Mouse (Mus musculus) inflammation-experienced regulatory T-cells, adult 6 months (primary cell): ENCODE data around the gene Schip1. TPM values are rescaled to one million over a fixed set of nuclear protein-coding genes. Genes with fewer than 3 reads are reported as not detected.
A peak's percentile ranks its signal among the peaks of the same experiment; 100 is the strongest.

Source experiments
- ATAC-seq: one replicate; pipeline ENCODE4 v1.8.0; 2017
- polyA plus RNA-seq, 3 experiments: library from polyadenylated mRNA; unstranded; fragments of 100-300 nt; shearing (Covaris generic); gene quantifications; one replicate each; pipeline ENCODE4 v1.2.1; 2017

The Schip1 gene
- polyA plus RNA-seq, 3 experiments from 2014 or later, result 0.18 TPM; not detected in 2

DNA sequence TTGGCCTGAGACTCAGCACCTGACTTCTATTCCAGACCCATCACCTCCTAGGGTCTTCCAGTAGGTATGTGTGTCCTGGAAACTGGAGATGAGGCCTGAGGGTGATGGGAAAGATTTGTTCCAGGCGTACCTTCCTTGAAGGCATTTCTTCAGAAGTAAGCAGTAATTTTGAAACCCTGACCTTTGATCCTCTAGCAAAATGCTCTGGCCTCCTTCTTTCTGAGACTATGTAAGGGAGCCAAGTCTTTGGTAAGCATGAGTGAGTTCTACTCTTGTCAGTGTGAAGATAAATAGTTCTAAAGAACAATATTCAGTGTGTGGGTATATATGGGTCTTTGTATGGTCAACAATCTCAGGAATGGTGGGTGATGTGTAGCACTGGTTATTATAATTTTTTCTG is 65.8 kb downstream of the Schip1 start:
- no peak for ATAC-seq

GRCm38 (mm10) chr3:68138833-68139627 is 74.4 kb downstream of the Schip1 start:
- no peak for ATAC-seq

GRCm38 (mm10) chr3:68150688-68151087 is 86.1 kb downstream of the Schip1 start:
- ATAC-seq, result no peak

DNA sequence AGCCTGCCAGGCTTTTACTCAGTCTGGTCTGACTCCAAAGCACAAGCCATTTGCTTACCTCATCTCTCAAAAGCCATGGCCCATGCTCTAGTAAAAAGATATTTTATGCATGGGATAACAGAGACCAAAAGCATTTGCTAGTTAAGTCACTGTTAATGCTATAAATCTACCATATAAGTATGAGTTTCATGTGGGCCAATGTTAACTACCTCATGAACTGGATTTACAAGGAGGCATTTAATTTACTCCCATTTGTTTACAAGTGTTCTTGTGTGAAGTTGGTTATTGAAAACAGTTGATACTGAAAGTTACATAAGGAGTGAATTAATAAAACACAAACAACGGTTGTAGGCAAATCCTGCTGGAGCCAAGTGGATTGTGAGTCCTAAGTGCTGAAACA is 95.6 kb downstream of the Schip1 start:
- ATAC-seq, result no peak

DNA sequence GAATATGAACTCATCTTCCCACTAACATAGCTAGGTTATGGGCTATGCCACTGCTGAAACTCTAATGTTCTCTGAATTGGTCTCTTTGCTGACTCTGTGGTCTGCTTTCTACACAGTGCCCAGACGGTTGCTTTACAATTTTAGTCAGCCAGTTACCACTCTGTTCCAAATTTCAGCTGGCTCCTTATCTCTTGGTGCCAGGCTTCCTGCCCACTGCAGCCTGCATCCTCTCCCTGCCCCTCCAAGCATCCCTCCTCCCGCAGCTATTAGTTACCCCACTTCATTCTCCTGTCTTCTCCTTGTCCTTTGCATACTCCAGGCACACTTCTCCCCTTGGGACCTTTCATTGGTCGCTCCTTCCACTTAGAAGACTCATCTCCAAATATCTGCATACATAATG is 96.2 kb downstream of the Schip1 start:
- no peak for ATAC-seq

DNA sequence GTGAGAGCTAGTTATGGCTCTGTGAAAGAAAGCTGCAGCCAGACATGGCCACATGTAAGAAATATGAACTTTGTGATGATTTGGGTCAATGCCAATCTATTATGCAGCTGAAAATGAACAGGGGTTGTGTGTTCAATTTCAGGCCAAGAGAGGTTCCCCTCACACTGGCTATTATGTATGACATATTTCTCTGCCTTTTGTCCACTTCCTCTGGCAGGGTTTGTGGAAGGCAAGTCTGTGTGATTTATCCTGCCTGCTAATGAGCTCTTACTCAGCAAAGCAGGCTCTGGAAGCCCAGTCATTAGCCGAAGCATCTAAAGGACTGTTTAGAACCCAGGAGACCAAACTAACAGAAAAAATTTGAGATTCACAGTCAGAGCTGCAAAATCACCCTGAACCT is 113.6 kb downstream of the Schip1 start:
- ATAC-seq, result no peak

DNA sequence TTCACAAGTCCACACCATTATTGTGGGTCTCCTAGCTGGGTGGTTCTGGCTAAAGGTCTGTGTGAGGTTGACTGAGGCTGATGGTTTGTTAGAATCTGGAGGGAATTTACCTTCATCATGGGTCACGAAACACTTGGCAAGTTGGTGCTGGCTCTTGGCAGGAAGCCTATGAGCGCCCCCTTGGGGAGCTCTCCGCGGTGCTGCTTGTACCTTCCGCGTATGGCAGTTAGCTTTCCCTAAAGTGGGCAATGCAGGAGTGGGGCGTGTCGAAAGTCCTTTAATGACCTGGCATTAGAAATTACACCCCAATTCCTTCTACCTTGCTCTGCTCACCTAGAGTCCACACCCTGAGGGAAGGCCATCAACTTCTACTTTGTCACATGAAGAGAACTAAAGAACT is 122.9 kb downstream of the Schip1 start:
- ATAC-seq, result no peak

DNA sequence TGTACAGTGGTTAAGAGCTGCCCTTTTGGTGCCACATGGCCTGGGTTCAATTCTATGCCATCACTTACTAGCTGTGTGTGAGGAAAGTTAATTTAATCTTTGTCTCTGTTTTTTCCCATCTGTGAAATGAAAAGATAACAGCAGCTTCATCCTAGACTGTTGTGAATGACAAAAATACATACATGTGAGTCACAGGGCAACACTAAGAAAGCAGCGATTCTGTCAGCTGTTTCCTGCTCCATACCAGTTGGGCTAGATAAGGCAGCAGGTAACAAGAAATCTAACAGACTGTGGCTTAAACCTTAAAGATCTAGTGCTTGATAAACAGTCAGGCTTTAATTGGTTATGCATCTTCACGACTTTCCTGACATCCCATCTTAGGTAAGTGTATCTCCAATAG is 124.5 kb downstream of the Schip1 start:
- no peak for ATAC-seq

- ATAC-seq, result no peak
These were observed 132.3 kb downstream of the Schip1 start for GRCm38 (mm10) chr3:68196933-68197332.

- ATAC-seq, result no peak
These were observed 136.6 kb downstream of the Schip1 start for GRCm38 (mm10) chr3:68201214-68201613.

- no peak for ATAC-seq
These were observed 137.7 kb downstream of the Schip1 start for GRCm38 (mm10) chr3:68202162-68202902.

DNA sequence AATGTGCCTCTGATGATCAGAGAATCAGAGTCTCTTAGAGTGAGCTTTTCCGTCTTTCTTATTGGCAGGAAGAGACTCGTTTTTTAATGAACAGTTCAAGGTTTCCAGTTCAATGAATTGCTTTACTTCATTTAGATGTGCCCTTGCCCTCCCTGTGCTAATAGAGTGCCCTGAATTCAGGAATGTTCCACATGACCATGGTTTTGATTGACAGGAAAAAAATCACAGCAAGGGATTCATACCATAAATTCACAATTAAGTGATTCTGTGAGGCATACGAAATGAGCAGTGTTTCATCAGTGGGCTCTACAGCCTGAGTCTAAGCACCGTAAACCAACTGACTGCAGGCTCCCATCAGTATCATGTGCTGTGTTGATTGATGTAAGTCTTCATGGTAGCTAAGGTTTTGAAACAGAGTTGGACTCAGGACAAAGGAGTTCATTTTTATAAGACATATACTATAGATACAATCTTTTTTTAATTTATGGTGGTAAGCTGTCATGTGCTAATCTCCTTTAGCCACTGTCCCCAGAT is 139.4 kb downstream of the Schip1 start:
- no peak for ATAC-seq

DNA sequence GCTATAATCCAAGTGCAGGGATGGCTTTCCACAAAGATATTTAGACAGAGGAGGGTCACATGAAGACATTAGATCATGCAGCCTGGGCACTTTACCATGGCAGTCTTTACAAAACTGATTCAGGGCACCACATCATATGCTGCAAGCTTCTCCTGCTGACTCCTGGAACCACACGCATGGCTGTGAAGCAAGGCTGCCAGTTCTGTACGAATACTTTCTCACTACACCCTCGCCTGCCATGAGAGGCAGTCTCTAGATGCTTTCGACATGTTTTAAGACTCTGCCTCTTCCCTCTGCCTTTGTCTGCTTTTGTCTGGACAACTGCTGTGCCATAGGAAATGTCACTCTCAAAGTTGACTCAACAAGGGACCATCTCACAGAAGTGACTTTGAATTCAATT is 145.8 kb downstream of the Schip1 start:
- no peak for ATAC-seq

GRCm38 (mm10) chr3:68221452-68221851 is 156.8 kb downstream of the Schip1 start:
- no peak for ATAC-seq

- ATAC-seq, result peak; percentile 54
These were observed 175.3 kb downstream of the Schip1 start for GRCm38 (mm10) chr3:68239887-68240286.

DNA sequence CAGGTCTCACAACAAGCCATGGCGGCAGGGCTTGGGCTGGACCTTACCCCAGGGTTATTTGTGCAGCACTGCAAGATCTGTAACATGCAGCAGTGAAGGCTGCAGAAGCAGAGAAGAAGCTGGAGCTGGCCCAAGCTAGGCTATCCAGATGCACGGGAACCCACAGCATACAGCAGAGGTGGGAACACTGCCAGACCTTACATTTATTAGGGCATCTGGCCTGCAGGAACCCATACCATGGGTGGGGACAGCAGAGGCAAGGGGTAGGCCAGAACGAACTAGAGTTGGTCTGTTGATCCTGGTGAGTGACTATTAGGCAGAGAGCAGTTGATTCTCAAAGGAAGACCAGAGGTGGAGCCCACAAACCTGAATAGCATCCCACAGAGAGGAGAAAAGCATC is 178.6 kb downstream of the Schip1 start:
- ATAC-seq, result no peak

DNA sequence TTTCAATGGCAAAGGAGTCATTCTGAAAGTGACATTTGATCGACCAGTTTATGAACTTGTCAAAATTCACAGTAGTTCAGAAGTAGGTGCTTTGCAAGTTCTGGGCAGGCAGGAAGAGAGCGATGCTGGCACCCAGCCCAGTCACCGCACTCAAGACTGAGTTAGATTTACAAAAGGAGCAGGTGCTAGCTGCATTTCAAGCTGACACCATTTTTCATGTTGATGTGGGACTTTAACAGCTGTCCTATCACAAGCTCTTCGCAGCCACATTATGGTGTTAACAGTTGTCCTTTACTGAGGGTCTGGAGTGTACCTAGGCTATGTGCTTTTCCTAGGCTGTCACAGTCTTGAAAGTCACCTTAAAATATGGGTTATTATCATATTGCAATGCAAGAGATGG is 181.6 kb downstream of the Schip1 start:
- ATAC-seq, result no peak

- ATAC-seq, result no peak
These were observed 186.0 kb downstream of the Schip1 start for GRCm38 (mm10) chr3:68250589-68250988.

DNA sequence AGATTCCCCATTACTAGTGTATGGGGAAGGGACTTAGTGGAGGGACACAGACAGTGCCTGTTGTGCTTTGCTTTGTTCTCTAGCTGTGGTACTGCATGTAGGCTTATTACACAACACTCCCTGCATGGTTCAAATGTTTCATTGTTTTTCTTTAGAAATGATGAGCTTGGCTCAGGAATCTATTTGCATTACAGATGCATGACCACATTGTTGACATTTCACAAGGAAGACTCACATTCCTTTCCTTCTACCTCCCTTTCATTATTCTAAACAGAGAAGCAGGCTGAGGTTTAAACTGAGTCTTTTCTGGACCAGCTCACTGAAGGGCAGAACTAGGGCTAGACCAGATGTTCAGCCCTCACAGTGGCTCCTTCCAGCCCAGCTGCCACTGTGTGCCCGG is 187.7 kb downstream of the Schip1 start:
- no peak for ATAC-seq

- ATAC-seq, result no peak
These were observed 197.7 kb downstream of the Schip1 start for GRCm38 (mm10) chr3:68262304-68262703.

- ATAC-seq, result no peak
These were observed 203.3 kb downstream of the Schip1 start for GRCm38 (mm10) chr3:68267905-68268304.

DNA sequence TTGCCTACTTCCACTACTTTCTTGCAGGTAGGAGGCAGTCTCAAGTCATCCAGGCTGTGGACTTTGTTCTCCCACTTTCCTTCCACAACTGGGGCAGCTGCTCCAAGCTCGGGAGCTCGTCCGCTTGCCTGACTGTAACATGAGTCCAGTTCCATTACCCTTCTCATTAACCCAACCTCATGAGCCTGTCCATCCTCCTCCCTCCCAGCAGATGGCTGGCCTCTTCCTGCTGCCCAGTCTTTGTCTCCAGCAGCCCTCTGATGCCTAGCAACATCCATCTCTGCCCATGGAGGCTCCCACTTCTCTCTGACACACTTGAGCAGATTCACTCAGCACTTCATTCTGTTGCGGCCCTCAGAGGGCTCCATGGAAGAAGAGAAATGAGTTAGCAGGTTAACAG is 204.6 kb downstream of the Schip1 start:
- ATAC-seq, result no peak

DNA sequence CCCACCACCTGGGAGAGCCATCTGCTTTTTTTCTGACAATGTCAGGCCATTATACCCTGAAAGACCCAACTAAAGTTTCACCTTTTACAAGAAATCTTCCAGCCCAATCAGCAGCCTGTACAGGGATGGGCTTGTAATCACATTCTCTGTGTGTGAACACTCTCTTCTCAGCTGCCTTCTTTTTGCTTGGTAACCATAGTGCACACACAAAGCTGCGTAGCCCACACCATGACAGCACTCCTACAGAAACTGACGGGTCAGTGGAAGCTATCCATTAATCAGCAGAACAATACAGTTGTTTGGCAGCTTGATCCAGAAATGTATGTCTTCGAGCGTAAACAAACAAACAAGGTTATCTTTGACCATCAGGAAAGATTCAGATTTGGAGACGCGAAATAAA is 205.6 kb downstream of the Schip1 start:
- ATAC-seq, result no peak

DNA sequence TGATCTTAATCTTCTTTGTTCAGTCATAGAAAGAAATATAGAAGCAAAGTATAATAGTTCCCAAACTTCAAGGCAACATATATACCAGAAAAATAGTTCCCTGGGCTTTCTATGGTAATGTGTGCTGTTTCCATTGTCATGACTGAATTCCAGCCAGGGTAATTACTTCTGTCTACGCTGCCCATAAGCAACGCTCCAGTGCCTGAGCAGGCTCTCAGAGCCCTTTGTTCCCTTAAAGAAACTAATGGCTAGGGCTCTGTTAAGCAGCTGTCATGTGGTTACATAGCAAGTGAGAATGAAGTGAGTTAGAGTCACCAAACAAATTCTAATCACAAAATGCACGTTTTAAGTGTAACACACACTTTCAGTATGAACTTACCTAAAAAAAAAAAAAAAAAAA is 206.9 kb downstream of the Schip1 start:
- ATAC-seq, result no peak
